Mouse (Mus musculus) left cerebral cortex, postnatal 4 days (tissue): ENCODE data around the gene Fstl4. TPM values are rescaled to one million over a fixed set of nuclear protein-coding genes. Genes with fewer than 3 reads are reported as not detected.
A peak's percentile ranks its signal among the peaks of the same experiment; 100 is the strongest.

Source experiments
- DNase-seq: peaks from one replicate; pipeline ENCODE4 v3.0.0-alpha.2; 2022
- intact Hi-C: fragments of 180-260 bp; cut with DNase I; formaldehyde crosslinking; loops from one replicate; pipeline ENCODE4 v1.15.1; 2025
- total RNA-seq, 2 experiments: library from RNA; stranded (reverse); gene quantifications; 2 replicates each; pipeline ENCODE4 v1.2.3; 2021

Gene Fstl4
- total RNA-seq, 2 experiments from 2014 or later: 12.9 to 13.2 TPM

DNA sequence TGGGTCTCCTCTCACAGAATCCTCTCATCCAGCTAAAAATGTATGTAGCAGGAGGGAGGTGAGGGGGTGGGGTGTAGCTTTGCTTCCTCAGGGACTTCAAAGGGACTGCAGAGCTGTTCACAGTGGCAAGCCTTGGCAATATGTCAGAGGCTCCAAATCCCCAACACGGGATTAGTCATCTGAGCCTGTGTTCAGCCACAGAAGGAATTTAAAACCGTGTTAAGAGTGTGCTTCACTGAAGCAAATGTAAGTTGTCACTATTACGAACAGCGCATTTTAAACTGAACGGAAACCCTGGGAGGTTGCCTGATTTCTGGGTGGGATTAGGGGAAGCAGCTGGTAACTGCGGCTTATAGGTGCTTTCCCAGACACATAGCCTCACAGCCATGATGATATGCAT, 123.7 kb downstream of the Fstl4 start:
- intact Hi-C loops: no loop called here

GRCm38 (mm10) chr11:52889527-52889926, 125.1 kb downstream of the Fstl4 start:
- no peak for DNase-seq
- intact Hi-C loops: no loop called here

More for the DNA sequence above, 123.7 kb downstream of the Fstl4 start:
- peak; percentile 22 for DNase-seq

DNA sequence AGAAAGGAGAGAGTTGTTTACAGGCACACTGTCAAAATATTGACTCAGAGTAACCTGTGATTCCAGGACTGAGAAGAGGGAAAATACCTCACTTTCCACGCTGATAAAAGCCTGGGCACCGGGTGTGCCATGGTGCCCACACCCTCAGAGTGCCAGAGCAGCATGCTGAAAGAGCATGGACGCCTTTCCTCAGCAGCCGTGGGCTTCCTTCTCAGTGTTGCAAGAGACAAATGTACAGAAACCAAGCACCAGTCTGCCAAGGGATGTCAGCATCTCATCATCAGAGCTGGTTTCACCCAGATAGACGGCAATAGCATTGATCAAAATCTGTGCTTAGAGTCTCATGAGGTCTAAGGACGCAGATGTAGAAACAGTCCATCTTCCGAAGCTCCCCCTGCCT, 125.7 kb downstream of the Fstl4 start:
- no peak for DNase-seq

GRCm38 (mm10) chr11:52904101-52904500, 139.7 kb downstream of the Fstl4 start:
- no peak for DNase-seq
- intact Hi-C loops: no loop called here

More for the DNA sequence above, 125.7 kb downstream of the Fstl4 start:
- intact Hi-C loops: no loop called here

GRCm38 (mm10) chr11:52910788-52911187, 146.4 kb downstream of the Fstl4 start:
- intact Hi-C loops: no loop called here
- DNase-seq: peak; percentile 62

DNA sequence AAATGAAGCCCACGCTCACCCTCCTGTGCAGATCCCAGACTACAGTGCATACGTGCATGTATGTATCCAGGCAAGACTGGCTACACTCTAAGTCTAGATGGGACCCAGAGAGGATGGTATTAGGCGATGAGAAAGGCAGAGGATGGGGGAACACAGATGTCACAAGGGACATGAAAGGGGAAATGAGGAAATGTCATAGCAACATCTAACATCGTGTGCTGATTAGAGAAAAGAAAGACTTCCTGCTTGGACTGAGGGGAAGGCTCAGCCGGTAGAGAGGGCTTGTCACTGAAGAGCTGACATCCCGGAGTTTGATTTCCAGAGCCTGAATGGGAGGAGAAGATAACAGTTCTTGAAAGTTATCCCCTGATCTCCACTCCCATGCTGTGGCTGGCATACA, 150.0 kb downstream of the Fstl4 start:
- no peak for DNase-seq
- intact Hi-C loops: no loop called here

GRCm38 (mm10) chr11:52915648-52916047, 151.2 kb downstream of the Fstl4 start:
- DNase-seq: no peak
- intact Hi-C loops: no loop called here

DNA sequence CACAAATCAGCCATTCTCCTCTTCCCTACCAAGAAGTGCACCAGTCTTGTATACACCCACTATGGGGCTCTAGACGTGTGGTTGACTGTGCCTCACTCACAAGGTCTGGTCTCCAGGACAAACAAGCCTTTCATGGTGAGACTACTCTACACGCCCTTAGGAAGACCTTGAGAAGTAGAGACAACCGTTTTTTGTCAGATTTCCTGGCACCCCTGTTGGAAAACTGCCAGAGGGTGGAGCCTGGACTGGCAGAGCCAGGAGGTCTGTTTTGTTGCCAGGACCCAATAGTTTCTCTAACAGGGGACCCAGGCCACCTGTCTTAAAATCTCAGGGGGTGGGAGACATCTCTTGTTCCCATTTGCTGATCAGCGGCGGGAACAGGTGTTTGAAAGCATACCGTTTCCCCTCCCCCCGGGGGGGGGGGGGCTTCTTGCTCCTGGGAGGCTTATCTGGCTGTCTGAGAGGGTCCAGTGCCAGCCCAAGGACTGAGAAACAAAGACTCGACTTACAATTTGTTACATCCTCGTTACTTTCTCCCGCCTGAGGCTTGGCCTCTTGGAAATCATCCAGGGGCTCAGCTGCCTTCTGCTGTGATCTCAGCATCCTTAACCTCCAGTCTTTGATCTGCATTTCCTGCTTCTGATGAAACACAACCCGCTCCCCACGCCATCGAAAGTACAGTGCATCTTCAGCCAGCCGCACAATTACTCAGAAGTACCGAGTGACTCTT, 155.0 kb downstream of the Fstl4 start:
- DNase-seq: peak; percentile 84
- intact Hi-C loops: no loop called here

GRCm38 (mm10) chr11:52924196-52924595, 159.8 kb downstream of the Fstl4 start:
- intact Hi-C loops: no loop called here
- no peak for DNase-seq

DNA sequence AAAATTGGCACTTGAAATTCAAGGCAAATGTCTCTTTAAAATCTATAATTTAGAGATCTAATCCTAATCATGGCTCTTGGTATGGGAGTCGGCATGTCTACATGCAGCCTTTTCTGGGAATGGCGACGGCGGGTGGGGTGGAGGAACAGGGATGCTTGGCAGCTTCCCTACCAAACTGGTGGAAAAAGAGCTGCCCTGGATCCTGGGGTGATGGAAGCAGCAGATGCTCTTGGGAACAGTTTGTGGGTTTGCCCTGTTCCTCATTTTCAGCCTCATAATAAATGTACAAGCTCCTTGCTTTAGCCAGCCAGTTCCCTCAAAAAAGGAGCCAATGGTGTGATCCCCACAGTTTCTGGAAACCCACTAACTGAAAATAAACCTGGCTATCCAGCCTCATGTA, 163.9 kb downstream of the Fstl4 start:
- intact Hi-C loops: no loop called here
- no peak for DNase-seq

GRCm38 (mm10) chr11:52939336-52940070, 175.1 kb downstream of the Fstl4 start:
- intact Hi-C loops: no loop called here
- DNase-seq: peak; percentile 18

GRCm38 (mm10) chr11:52942967-52943366, 178.5 kb downstream of the Fstl4 start:
- intact Hi-C loops: no loop called here

GRCm38 (mm10) chr11:52954995-52955394, 190.6 kb downstream of the Fstl4 start:
- DNase-seq: no peak
- intact Hi-C loops: no loop called here

More at GRCm38 (mm10) chr11:52942967-52943366, 178.5 kb downstream of the Fstl4 start:
- no peak for DNase-seq

DNA sequence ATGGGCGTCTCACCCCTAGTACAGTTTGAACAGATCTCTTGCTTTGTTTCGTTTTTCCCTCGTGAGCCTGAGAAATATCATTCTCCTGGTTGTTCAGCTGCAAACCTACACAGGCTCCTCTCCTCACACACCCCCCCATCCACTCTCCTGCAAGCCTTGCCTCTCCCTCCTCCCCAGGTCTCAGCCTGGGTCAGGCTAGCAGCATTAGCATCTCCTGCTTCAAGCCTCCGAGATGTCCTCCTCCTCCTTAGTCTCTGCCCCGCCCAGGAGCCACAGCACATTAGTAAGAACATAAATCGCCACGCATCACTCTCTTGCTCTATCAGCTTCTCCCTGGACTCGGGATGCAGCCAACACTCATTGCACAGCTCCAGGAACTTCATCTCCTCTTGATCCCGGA, 204.4 kb downstream of the Fstl4 start:
- no peak for DNase-seq
- intact Hi-C loops: no loop called here

GRCm38 (mm10) chr11:52970396-52970795, 206.0 kb downstream of the Fstl4 start:
- intact Hi-C loops: no loop called here
- DNase-seq: no peak

- intact Hi-C loops: no loop called here
- DNase-seq: no peak
Measured at GRCm38 (mm10) chr11:52986986-52987385, 222.6 kb downstream of the Fstl4 start.

DNA sequence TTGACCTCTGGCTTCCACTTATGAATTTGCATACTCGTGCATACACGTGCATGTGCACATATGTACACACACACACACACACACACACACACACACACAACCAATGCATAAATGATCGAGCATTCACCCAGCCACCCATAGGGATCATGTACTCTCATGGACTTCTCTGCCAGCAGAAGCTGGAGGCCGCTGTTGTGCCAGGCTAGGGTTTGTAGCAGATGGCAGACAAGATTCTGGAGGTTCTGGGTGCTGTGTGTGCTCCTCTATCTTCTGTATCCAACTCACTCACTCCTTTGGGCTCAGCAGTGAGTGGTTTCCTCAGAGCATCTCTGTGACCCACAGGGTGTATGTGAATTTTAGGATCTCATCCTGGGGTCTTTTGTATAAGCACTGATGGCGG, 230.3 kb downstream of the Fstl4 start:
- no peak for DNase-seq
- intact Hi-C loops: no loop called here

GRCm38 (mm10) chr11:52996434-52997093, 232.1 kb downstream of the Fstl4 start:
- intact Hi-C loops: no loop called here
- no peak for DNase-seq

DNA sequence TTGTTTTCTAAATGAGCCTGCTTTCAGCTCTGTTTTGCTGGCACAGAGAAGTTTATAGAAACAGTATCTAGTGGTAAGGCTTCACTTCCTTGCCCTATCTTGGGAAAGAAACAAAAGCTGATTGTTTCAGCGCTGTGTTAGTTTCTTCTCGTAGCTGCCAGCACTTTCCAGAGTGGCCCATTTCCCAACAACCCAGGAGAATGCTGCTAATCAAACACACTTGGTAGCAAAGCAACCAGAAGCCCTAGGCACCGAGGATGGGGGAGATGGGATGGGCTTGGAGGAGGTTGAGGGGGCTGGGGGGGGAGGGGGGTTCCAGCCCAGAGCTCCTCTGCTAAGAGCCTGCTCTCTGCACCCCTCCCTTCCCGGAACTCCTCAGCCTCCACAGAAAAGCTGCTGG, 233.0 kb downstream of the Fstl4 start:
- intact Hi-C loops: no loop called here
- DNase-seq: no peak

- DNase-seq: no peak
- intact Hi-C loops: no loop called here
Measured at GRCm38 (mm10) chr11:53000226-53000625, 235.8 kb downstream of the Fstl4 start.

GRCm38 (mm10) chr11:53003361-53003760, 238.9 kb downstream of the Fstl4 start:
- intact Hi-C loops: no loop called here
- DNase-seq: no peak

DNA sequence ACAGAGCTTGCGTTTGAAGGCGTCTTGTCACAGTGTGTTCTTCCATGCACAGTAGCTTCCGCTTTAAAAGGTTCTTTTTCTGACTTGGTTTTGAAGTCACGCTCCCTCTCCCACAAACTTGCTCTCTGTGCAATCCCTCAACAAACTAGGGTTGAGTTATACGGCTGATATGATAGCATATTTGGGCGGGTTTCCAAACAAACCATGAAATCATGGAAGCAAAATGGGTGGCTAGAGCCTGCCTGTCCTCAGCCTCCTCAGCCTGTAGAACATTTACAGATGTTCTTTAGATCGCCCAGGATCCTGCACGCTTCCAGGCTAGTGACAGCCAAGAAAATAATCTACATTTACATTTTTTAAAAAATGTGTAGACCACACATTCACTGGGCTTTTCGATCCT, 239.4 kb downstream of the Fstl4 start:
- DNase-seq: no peak
- intact Hi-C loops: no loop called here
